Mouse (Mus musculus) cortical plate, adult 2 months (tissue): Measurements from ENCODE around the gene Atf2. TPM values are rescaled to one million over a fixed set of nuclear protein-coding genes. Genes with fewer than 3 reads are reported as not detected.
"Not testable (repeated sequence)": the region's sequence is repeated elsewhere in the genome, so short reads cannot be mapped to it uniquely, and the experiment has no call there.

Source experiments
- H3K27ac ChIP-seq: fragments of 200-500 bp; 2 replicates; pipeline ENCODE4 v1.5.1; 2012; ENCODE audit warnings: low read length, control low read depth, inconsistent platforms; ENCODE audit not compliant: insufficient read depth
- H3K4me1 ChIP-seq: fragments of 200-500 bp; 2 replicates; pipeline ENCODE4 v1.6.1; 2011; ENCODE audit warnings: low read length; ENCODE audit not compliant: control insufficient read depth, insufficient read depth
- H3K4me3 ChIP-seq: fragments of 200-500 bp; 2 replicates; pipeline ENCODE4 v1.5.1; 2011; ENCODE audit warnings: mild to moderate bottlenecking, low read length, control low read depth; ENCODE audit not compliant: insufficient read depth
- CTCF ChIP-seq: fragments of 200-500 bp; IDR thresholded peaks from 2 replicates; pipeline ENCODE4 v1.5.1; 2011; ENCODE audit warnings: mild to moderate bottlenecking, control low read depth, low read length; ENCODE audit not compliant: insufficient read depth; ENCODE audit errors: extremely low read depth
- POLR2A ChIP-seq: fragments of 200-500 bp; IDR thresholded peaks from 2 replicates; pipeline ENCODE4 v1.6.1; 2011; ENCODE audit warnings: mild to moderate bottlenecking, low read length, control low read depth; ENCODE audit not compliant: insufficient read depth; ENCODE audit errors: extremely low read depth
- polyA plus RNA-seq: library from polyadenylated mRNA; depleted of rRNA; stranded (reverse); fragments of >200 nt; gene quantifications from 2 replicates; pipeline ENCODE4 v1.2.3, GENCODE M21; 2012

Gene Atf2
- polyA plus RNA-seq, 1 experiment = 53.9 TPM

- H3K4me3 ChIP-seq = peak within 1 kb of the TSS; percentile 73
- H3K4me1 ChIP-seq = peaks cover 5% of the 10 kb centered on the region; the same call in 1 of the 2 replicates
- no peak for TF ChIP-seq CTCF
- peak; percentile 70 for TF ChIP-seq POLR2A
- H3K27ac ChIP-seq = peak within 1 kb of the TSS; percentile 95
Observed at GRCm38 (mm10) chr2:73911175-73911700, 18.8 kb upstream of the Atf2 start, which contains the start of gene Atp5g3. TSS of gene Atp5g3 (minus strand) at chr2:73911326.

GRCm38 (mm10) chr2:73910571-73911174 is 18.2 kb upstream of the Atf2 start:
- 0 out of 2 replicates have a peak, but pooled peaks have one; percentile 26 for TF ChIP-seq POLR2A
- no peak for TF ChIP-seq CTCF
- Histone ChIP-seq H3K4me3 (peak overlapping the region; percentile 73), H3K4me1 (peaks cover 5% of the 10 kb centered on the region; the same call in 1 of the 2 replicates), H3K27ac (peak overlapping the region; percentile 95)

- H3K4me3 ChIP-seq = no peak overlapping the region; the same call in 1 of the 2 replicates
Observed at GRCm38 (mm10) chr2:73909116-73909515, 16.7 kb upstream of the Atf2 start.

GRCm38 (mm10) chr2:73904679-73905078 is 12.2 kb upstream of the Atf2 start:
- not testable (repeated sequence) for H3K27ac ChIP-seq, H3K4me1 ChIP-seq, H3K4me3 ChIP-seq

More at GRCm38 (mm10) chr2:73909116-73909515, 16.7 kb upstream of the Atf2 start:
- TF ChIP-seq CTCF (no peak), POLR2A (no peak)
- Histone ChIP-seq H3K27ac (no peak overlapping the region), H3K4me1 (peaks cover 5% of the 10 kb centered on the region; the same call in 1 of the 2 replicates)

- no peak overlapping the region for H3K4me3 ChIP-seq
- TF ChIP-seq CTCF (no peak), POLR2A (no peak)
- H3K4me1 ChIP-seq = no peaks in the 10 kb centered on the region
- H3K27ac ChIP-seq = no peak overlapping the region
Observed at GRCm38 (mm10) chr2:73903536-73903935, 11.1 kb upstream of the Atf2 start.

- not testable (repeated sequence) for H3K4me3 ChIP-seq, H3K27ac ChIP-seq, H3K4me1 ChIP-seq
Observed at GRCm38 (mm10) chr2:73902328-73902727, 9.9 kb upstream of the Atf2 start.

- TF ChIP-seq POLR2A (no peak), CTCF (no peak)
- no peaks in the 10 kb centered on the region for H3K4me1 ChIP-seq
- H3K27ac ChIP-seq = no peak overlapping the region
- H3K4me3 ChIP-seq = no peak overlapping the region
Observed at GRCm38 (mm10) chr2:73901169-73901568, 8.7 kb upstream of the Atf2 start.

- no peak overlapping the region for H3K27ac ChIP-seq
- no peak for TF ChIP-seq POLR2A
- no peak for TF ChIP-seq CTCF
Observed at GRCm38 (mm10) chr2:73900364-73900763, 7.9 kb upstream of the Atf2 start.

GRCm38 (mm10) chr2:73896919-73897318 is 4.5 kb upstream of the Atf2 start:
- not testable (repeated sequence) for H3K27ac ChIP-seq, H3K4me1 ChIP-seq, H3K4me3 ChIP-seq

More at GRCm38 (mm10) chr2:73900364-73900763, 7.9 kb upstream of the Atf2 start:
- Histone ChIP-seq H3K4me1 (no peaks in the 10 kb centered on the region), H3K4me3 (no peak overlapping the region)

- peak overlapping the region; percentile 96 for H3K4me3 ChIP-seq
- H3K4me1 ChIP-seq = peaks cover 3% of the 10 kb centered on the region
- no peak overlapping the region for H3K27ac ChIP-seq
- TF ChIP-seq CTCF (no peak), POLR2A (no peak)
Observed at GRCm38 (mm10) chr2:73893473-73894270, 1.2 kb upstream of the Atf2 start.
